Mouse (Mus musculus): ENCODE results near the gene Vamp2. TPM values are rescaled to one million over a fixed set of nuclear protein-coding genes. Genes with fewer than 3 reads are reported as not detected.
A peak's percentile ranks its signal among the peaks of the same experiment; 100 is the strongest.

The Vamp2 gene
- polyA plus RNA-seq, 3 experiments from 2014 or later, result 26.9 to 31.5 (median 27.3) TPM

DNA sequence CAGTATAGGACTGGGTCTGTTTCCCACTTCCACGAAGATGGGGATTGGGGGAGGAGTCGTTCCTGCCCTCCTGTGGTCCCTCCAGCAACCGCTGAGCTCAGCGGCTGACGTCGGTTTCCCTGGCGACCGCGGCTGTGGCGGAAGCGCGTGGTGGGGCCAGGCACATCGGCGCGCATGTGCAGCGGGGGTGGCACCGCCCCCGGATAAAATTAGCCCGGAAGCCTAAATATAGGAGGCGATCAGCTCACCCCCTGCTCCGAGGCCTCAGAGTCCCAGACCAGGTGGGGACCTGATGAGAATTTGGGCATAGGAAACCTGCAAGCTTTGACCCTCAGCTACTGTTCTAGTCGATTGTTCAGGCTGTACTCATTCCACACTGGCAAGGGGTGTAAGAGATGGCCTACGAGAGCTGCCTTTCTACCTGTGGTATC is 11.6 kb downstream of the Vamp2 start:
- peak; percentile 20 for ATAC-seq

DNA sequence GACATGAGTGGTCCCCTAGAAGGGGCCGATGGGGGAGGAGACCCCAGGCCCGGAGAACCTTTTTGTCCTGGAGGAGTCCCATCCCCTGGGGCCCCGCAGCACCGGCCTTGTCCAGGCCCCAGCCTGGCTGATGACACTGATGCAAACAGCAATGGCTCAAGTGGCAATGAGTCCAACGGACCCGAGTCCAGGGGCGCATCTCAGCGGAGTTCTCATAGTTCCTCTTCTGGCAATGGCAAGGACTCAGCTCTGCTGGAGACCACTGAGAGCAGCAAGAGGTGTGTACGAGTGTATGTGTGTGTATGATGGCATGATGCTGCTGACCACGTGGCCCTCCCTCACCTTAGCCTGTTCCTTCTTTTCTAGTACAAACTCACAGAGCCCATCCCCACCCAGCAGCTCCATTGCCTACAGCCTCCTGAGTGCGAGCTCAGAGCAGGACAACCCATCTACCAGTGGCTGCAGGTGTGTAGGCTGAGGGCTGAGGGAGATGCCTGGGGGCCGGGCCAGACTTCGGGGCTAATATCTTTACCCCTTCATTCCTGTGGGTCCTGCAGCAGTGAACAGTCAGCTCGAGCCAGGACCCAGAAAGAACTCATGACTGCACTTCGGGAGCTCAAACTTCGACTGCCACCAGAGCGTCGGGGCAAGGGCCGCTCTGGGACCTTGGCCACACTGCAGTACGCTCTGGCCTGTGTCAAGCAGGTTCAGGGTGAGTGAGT is 12.5 kb downstream of the Vamp2 start:
- ATAC-seq, result no peak

DNA sequence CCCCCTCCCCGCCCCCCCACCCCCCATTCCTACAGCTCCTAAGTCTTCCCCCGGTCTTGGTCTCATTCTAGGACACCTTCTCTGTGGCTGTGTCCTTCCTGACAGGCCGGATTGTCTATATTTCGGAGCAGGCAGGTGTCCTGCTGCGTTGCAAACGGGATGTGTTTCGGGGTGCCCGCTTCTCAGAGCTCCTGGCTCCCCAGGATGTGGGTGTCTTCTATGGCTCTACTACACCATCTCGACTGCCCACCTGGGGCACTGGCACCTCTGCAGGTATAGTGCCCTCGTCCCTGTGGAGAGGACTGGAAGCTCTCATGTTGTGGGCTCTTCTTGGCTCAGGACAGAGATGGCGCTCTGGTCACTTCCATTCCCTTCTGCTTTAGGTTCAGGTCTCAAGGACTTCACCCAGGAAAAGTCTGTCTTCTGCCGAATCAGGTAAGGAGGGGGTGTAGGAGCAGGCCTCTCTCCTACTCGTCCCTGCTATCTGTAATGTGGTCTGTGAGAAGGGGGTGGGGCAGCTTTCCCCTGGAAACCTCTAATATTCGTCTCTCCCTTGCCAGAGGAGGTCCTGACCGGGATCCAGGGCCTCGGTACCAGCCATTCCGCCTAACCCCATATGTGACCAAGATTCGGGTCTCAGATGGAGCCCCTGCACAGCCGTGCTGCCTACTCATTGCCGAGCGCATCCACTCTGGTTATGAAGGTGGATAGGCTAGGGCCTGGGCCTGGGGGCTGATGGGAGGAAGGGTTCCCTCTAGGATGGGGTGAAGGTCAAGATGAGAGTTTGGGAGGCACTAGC is 13.5 kb downstream of the Vamp2 start:
- ATAC-seq, result no peak

DNA sequence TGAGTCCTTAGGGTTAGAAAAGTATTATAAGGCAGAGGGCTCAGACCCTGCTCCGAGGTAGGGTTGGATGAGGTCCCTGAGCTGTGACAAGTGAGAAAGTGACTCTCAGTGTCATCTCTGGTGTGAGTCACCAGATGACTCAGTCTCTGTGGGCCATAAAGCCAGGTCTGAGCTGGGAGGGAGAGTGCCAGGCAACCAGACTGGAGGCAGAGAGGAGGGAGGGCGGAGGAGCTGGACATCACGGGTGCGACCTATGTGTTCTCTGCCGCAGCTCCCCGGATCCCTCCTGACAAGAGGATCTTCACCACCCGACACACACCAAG is 14.1 kb downstream of the Vamp2 start:
- no peak for ATAC-seq

DNA sequence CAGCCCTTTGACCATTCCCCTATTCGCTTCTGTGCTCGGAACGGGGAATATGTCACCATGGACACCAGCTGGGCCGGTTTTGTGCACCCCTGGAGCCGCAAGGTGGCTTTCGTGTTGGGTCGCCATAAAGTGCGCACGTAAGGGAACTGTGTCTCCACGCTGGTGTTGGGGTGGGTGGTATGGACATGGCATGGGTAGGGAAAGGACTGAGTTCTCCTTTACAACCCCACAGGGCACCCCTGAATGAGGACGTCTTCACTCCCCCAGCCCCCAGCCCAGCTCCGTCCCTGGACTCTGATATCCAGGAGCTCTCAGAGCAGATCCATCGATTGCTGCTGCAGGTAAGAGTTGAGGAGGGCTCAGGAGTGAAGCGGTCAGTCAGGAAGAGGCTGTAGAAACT is 14.8 kb downstream of the Vamp2 start:
- no peak for ATAC-seq

DNA sequence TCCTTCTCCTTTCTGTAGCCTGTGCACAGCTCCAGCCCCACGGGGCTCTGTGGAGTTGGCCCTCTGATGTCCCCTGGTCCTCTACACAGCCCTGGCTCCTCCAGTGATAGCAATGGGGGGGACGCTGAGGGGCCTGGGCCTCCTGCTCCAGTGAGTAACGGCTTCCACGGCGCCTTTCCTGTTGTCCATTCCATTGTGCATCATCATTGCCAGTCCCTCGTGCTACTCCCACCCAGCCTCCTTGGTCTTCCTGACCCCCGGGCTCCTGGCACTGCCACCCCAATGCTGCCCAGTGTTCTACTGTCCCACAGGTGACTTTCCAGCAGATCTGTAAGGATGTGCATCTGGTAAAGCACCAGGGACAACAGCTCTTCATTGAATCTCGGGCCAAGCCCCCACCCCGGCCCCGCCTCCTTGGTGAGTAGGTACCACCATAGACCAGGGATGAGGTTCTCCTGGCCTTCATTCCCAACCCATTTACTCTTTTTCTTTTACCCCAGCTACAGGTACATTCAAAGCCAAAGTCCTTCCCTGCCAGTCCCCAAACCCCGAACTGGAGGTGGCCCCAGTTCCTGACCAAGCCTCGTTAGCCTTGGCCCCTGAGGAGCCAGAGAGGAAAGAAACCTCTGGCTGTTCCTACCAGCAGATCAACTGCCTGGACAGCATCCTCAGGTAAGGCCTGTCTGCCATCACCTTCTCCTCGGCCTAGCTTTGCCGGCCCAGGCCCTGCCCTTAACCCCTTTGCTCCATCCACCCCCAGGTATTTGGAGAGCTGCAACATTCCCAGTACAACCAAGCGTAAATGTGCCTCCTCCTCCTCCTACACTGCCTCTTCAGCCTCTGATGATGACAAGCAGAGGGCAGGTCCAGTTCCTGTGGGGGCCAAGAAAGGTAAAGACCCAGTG is 15.5 kb downstream of the Vamp2 start:
- no peak for ATAC-seq

DNA sequence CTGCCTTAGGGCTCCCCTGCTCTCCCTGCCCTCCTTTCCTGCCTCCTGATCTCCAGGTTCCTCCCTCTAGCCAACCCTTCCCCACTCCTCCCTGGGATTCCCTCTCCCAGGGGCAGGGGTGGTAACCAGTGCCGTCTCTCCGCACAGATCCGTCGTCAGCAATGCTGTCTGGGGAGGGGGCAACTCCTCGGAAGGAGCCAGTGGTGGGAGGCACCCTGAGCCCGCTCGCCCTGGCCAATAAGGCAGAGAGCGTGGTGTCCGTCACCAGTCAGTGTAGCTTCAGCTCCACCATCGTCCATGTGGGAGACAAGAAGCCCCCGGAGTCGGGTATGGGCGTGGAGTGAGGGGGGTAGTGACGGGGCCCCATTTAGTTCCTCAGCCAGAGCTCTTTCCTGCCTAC is 16.2 kb downstream of the Vamp2 start:
- no peak for ATAC-seq

DNA sequence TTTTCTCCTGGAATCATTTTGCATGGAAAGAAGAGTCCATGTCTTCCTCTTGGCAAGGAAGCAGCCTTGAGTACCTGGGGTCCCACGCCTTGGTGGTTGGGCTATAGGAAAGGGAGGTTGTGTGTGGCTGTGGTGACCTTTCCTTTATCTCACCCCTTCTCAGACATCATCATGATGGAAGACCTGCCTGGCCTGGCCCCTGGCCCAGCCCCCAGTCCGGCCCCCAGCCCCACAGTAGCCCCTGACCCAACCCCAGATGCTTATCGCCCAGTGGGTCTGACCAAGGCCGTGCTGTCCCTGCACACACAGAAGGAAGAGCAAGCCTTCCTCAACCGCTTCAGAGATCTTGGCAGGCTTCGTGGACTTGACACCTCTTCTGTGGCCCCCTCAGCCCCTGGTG is 16.9 kb downstream of the Vamp2 start:
- ATAC-seq, result no peak

DNA sequence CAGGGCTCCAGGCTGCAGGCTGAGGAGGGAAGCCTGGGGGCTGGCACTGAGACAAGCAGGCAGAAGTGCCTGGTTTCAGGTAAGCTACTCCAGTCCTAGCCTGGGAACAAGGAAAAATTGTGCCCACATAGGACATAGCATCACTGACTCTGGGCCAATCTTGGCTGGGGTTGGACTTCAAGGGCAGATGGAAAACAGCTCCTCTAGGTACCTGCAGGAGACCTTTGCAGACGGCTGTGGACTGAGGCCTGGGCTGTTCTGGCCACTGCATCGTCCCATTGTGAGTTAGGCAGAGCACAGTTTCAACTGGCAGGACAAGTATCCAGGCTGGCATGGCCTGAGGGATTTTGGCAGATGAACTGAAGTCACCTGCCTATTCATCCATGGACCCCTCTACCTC is 17.5 kb downstream of the Vamp2 start:
- no peak for ATAC-seq

DNA sequence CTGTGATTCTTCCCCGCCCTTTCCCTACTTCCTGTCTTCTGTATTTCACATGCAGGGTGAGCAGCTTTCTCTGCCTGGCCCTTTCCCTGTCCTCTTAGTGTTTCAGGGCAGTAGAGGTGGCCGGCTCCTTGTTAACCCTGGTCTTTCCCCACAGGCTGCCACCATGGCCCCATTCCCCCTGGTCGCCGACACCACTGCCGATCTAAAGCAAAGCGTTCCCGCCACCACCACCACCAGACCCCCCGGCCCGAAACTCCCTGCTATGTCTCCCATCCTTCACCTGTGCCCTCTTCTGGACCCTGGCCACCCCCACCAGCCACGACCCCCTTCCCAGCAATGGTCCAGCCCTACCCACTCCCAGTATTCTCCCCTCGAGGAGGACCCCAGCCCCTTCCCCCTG is 18.0 kb downstream of the Vamp2 start:
- no peak for ATAC-seq

DNA sequence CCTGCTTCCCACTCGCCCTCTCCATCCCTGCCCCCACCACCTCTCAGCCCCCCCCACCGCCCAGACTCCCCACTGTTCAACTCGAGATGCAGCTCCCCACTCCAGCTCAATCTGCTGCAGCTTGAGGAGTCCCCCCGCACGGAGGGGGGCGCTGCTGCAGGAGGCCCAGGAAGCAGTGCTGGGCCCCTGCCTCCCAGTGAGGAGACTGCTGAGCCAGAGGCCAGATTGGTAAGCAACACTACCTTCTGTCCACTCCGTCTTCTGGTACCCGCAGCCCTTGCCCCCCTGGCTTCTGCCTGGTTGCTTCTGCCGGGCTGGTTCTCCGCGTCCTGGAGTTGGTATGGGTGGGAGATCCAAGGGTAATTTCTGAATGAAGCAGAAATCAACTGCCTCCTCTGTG is 18.6 kb downstream of the Vamp2 start:
- ATAC-seq, result no peak

DNA sequence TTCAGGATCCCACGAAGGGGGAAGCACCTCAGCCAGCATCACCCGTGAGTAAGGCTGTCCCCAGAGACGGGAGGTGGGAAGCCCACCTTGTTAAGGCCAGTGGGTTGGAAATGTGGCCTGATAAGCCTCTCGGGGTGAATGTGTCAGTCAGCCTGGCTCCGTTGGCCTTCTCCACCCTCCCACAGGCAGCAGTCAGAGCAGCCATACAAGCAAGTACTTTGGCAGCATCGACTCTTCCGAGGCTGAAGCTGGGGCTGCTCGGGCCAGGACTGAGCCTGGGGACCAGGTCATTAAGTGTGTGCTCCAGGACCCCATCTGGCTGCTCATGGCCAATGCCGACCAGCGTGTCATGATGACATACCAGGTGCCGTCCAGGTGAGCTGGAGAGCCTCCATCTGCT is 19.4 kb downstream of the Vamp2 start:
- ATAC-seq, result no peak

DNA sequence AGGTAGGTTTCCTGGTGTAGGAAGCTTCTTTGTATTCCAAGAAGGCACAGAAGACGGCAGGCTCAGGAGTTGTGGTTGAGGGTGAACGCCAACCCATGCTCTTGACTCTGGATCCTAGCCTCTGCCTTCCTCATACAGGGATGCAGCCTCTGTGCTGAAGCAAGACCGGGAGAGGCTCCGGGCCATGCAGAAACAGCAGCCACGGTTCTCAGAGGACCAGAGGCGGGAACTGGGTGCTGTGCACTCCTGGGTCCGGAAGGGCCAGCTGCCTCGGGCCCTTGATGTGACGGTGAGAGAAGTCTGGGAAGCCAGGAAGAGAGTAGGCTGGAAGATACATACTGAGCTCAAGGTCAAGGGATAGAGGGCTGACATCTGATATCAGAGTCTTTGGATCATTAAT is 19.9 kb downstream of the Vamp2 start:
- no peak for ATAC-seq

DNA sequence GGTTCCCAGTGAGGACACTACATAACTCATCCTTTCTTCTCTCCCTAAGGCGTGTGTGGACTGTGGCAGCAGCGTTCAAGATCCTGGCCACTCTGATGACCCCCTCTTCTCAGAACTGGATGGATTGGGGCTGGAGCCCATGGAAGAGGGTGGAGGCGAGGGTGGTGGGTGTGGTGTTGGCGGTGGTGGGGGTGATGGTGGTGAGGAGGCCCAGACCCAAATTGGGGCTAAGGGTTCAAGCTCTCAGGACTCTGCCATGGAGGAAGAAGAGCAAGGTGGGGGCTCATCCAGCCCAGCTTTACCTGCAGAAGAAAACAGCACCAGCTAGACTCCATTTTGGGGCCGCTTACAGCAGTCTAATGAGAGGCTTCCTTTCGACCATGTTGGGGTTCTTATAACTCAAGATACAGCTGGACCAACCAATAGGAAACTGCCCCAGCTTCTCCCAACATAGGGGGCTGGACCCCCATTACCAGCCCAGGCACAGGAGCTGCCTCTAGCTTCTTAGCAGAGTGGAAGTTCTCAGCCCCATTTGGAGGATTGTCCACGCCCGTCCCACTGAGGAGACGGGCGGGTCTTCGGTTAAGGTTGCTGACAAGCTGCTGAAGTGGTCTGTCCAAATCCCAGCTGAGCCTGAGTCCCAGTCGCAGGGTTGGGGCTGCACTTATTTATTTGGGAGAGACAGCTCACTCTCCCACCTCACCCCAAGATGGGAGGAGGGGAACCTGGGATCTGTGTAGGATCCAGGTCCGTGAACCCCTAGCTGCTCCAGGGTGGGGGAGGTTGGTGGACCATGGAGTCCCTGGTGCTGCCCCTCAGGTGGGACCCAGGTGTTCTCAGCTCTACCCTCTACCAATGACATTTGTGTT is 21.0 kb downstream of the Vamp2 start:
- ATAC-seq, result no peak

DNA sequence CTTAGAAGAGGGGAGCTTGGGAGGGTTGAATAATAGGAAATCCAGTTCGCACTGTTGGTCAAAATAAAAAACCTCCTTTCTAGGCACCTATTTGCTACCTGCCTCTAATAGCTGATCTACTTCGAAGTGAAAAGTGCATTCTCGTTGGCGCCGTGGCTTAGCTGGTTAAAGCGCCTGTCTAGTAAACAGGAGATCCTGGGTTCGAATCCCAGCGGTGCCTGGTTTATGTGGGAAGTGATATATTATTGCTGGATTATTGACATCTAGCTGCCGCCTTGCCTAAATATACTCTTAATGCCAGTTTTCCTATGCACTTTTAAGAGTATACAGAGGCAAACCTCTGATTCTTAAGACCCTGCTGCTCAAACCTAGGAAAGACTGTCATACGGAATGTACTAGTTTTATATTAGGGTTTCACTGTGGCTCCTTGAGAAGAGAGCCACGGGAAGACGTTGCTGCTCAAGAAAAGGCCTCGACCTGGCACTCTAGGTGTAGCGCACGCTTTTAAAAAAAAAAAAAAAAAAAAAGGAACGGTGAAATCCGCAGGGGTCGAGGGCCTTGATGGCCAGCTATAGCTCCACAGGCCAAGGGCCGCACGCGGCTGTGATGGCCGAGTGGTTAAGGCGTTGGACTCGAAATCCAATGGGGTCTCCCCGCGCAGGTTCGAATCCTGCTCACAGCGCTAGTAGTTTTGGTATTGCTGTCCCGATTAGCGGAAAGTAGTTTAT is 22.2 kb downstream of the Vamp2 start:
- ATAC-seq, result peak; percentile 44

DNA sequence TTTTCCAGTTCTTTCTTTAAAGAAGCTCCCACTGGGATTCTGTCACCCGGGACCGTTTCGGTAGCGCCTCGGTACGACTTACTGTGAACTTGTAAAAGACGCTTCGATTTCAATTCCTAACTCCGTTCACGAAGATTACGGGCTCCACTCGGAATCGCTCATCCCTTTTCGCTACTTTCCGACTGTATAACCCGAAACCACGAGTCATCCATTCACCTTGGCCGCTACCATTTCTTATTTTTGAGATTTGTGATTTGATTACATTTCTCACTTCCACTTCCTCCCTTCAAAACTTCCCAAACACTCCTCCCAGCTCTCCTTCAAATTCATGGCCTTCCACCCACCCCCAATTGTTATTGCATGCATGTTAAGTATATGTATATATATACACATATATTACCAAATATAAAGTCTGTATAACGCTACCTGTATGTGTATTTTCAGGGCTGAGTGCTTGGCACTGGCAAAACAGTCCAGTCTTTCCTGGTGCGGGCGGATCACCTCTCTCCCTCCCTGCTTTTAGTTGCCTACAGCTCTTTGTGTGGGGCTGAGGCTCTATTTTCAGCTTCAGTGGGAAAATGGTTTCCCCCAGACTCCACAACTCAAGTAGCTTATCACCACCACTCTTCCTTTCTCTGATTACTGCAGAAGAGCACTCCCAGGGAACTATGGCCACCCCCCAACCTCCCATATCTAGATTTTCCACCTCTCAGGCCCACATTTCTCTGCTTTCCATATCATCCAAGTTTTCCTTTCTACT is 22.9 kb downstream of the Vamp2 start:
- no peak for ATAC-seq

DNA sequence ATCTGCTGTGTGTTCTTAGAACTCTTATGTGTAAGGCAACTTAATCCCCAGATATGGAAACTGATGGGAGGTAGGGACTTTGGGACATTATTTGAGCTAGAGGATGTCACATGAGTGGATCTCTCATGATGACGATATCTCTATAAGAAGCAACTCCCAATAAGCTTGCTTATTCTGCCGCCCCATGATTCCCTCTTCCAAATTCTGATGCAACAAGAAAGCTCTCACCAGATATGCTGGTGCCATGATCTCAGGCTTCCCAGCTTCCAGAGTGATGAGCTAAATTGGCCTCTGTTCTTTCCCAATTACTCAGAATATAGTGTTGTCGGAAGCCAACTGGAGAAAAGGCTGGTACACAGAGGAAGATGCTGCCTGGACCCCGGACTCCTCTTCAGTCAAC is 23.6 kb downstream of the Vamp2 start:
- ATAC-seq, result no peak

DNA sequence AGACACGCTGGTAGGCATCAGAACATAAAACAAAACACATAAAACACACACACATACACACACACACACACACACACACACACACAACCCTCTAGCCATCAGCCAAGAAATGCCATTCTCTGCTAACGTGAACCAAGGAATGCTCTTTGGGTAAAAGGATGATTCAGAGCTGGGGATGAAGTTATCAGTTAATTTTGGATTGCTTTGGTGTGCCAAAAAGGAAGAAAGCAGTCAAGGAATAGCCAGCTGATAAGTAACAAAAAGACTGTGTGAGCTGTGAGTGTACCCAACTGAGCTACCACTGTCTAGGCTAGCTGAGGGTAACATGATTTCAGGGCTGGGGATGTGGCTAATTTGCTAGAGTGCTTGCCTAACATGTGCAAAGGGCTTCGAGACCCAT is 25.7 kb downstream of the Vamp2 start:
- no peak for ATAC-seq

DNA sequence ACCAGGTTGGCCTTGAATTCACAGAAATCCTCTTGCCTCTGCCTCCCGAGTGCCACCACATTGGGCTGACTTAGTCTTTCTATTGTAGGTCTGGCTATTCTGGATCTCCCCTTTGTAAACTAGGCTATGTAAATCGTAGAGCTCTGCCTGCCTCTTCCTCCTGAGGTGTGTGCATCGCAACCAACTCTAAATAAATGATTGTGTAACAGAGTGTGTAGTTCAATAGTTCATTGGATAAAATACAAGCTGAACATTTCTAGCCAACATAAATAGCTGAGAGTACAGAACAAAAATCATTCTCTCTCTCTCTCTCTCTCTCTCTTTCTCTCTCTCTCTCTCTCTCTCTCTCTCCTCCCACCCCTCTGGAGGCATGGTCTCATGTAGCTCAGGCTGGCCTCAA is 26.3 kb downstream of the Vamp2 start:
- ATAC-seq, result no peak

DNA sequence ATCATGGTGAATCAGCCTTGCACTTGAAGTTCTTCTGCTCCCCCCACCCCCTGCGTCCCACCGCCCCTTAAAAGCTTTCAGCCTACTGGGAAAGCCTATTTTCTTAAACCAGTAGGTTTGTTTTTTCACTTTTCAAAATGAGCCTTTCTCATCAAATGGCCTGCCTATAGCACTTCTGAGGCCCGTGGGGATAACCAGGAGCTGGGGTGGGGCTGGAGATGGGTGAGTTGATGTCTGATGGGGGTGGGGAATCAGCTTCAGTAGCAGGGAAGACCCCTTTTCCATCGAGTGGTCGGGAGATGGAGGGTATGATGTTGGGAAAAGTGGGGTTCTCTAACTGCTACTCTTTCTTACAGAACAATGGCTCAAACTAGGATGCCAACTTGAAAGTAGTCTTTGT is 28.6 kb downstream of the Vamp2 start:
- no peak for ATAC-seq

Measured in inflammation-experienced regulatory T-cells, adult 6 months (primary cell).